Mouse (Mus musculus): ENCODE measurements around the gene Fam71e2. TPM values are rescaled to one million over a fixed set of nuclear protein-coding genes. Genes with fewer than 3 reads are reported as not detected.

Gene Fam71e2
- total and polyA plus RNA-seq, 3 experiments, result 0.05 TPM; not detected in 2

DNA sequence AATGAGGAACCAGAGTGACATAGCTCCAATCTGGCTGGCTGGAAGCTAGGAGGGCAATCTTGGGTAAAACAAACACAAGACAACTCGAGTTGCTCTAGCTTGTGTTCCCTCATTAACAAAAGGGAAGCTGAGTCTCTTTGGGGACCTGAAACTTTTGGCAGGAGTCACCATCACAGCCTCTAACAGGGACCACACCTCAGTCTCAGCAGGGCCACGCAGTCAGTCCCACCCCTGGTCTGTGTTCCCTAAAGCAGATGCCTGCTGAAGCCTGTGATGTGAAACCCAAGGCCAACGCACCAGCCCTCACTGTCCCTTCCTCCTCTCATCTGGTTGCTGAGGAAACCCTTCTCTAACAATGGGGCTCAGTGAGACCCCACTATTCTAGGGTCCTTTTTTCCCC, 11.0 kb upstream of the Fam71e2 start:
- Histone ChIP-seq H3K36me3 (replicated peaks) (peaks cover 41% of the 10 kb centered on the region), H3K4me3 (ENCODE audit: low read depth, low read length) (no peak overlapping the region), H3K4me1 (ENCODE audit: insufficient read depth, low read depth, low read length) (peaks cover 88% of the 10 kb centered on the region), H3K27me3 (ENCODE audit: insufficient read depth, low read length) (peaks cover 14% of the 10 kb centered on the region), H3K9me3 (replicated peaks) (no peaks in the 10 kb centered on the region)
- no peak for ATAC-seq (ENCODE audit: extremely low read depth, insufficient number of reproducible peaks, low FRiP score, poor library complexity, severe bottlenecking)
- no peak for DNase-seq (ENCODE audit: low spot score)
- TF ChIP-seq TAL1 (conservative IDR thresholded peaks at IDR 0.05; ENCODE audit: low read depth, low read length) (no peak), POLR2AphosphoS5 (IDR thresholded peaks at IDR 0.05; ENCODE audit: insufficient replicate concordance, low read depth, low read length) (no peak), CTCF (IDR thresholded peaks at IDR 0.05; ENCODE audit: low read depth, low read length) (no peak), GATA1 (IDR thresholded peaks at IDR 0.05; ENCODE audit: borderline replicate concordance, low read length) (no peak), GATA2 (IDR thresholded peaks at IDR 0.05; ENCODE audit: borderline replicate concordance, low read depth, low read length) (no peak)

DNA sequence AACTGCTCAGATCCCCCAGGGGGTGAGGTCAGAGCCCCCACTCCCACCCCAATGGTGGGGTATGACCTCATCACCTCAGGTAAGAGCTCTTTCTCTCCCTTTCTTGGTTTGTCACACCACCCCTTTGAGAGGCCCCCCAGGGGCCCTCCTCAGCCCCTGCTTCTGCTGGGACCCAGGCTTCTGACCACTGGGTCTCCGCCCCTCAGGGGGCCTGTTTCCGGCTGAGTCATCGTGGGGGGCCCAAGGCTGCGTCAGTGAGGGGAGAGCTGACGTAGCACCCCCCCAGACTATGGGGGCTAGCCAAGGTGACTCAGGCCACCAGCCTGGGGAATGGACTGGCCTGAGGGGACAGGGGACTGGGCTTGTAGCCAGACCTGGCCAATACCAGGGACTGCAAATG, 8.8 kb upstream of the Fam71e2 start:
- no peaks in the 10 kb centered on the region for H3K9me3 ChIP-seq (replicated peaks)
- TF ChIP-seq POLR2AphosphoS5 (IDR thresholded peaks at IDR 0.05; ENCODE audit: insufficient replicate concordance, low read depth, low read length), result no peak
- TF ChIP-seq GATA2 (IDR thresholded peaks at IDR 0.05; ENCODE audit: borderline replicate concordance, low read depth, low read length), result no peak
- no peak for TF ChIP-seq CTCF (IDR thresholded peaks at IDR 0.05; ENCODE audit: low read depth, low read length)
- TF ChIP-seq TAL1 (conservative IDR thresholded peaks at IDR 0.05; ENCODE audit: low read depth, low read length), result no peak
- TF ChIP-seq GATA1 (IDR thresholded peaks at IDR 0.05; ENCODE audit: borderline replicate concordance, low read length), result no peak
- DNase-seq (ENCODE audit: low spot score), result no peak
- peak overlapping the region; percentile 2; the same call in 1 of the 2 replicates for H3K4me3 ChIP-seq (ENCODE audit: low read depth, low read length)
- peaks cover 35% of the 10 kb centered on the region for H3K27me3 ChIP-seq (ENCODE audit: insufficient read depth, low read length)
- peaks cover 78% of the 10 kb centered on the region for H3K4me1 ChIP-seq (ENCODE audit: insufficient read depth, low read depth, low read length)
- peaks cover 20% of the 10 kb centered on the region for H3K36me3 ChIP-seq (replicated peaks)
- no peak for ATAC-seq (ENCODE audit: extremely low read depth, insufficient number of reproducible peaks, low FRiP score, poor library complexity, severe bottlenecking)

DNA sequence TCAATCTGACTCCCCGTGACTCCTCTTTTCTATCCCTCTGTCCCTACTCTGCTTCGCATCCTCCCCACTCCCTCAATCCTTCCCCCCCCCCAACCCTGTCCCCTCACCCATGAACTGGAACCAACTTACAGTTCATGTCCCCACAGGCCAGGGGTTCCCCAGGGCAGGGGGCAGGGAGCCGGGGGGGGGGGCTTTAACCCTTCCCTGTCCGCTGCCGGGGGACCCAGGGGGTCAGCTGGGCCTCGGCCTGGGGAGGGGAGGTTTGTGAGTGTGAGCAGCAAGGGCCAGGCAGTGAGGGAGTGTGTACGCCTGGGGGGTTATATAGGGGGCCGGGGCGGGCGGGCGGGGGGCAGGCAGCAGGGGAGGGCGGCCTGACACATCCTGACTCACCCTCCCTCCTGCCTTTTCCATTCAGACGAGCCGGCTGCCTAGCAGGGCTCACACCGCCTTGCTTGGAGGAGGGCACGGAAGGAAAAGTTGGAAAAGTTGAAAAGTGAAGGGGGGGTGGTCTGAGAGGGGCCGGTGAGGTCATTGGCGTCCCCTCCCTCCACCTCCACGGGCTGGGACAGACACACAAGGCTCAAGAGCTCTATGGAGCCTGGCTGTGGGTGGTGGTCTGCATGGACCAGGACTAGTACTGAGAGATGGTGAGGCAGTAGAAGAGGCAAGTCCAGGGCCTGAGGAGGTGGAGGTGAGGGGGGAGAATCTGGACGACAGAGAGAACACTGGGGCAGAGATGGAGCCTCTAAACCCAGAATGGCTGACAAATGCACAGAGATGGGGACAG, 6.9 kb upstream of the Fam71e2 start:
- no peak overlapping the region for H3K4me3 ChIP-seq (ENCODE audit: low read depth, low read length)
- no peak for DNase-seq (ENCODE audit: low spot score)
- peaks cover 47% of the 10 kb centered on the region for H3K27me3 ChIP-seq (ENCODE audit: insufficient read depth, low read length)
- ATAC-seq (ENCODE audit: extremely low read depth, insufficient number of reproducible peaks, low FRiP score, poor library complexity, severe bottlenecking), result no peak
- TF ChIP-seq GATA1 (IDR thresholded peaks at IDR 0.05; ENCODE audit: borderline replicate concordance, low read length) (no peak), CTCF (IDR thresholded peaks at IDR 0.05; ENCODE audit: low read depth, low read length) (no peak), TAL1 (conservative IDR thresholded peaks at IDR 0.05; ENCODE audit: low read depth, low read length) (no peak), POLR2AphosphoS5 (IDR thresholded peaks at IDR 0.05; ENCODE audit: insufficient replicate concordance, low read depth, low read length) (no peak), GATA2 (IDR thresholded peaks at IDR 0.05; ENCODE audit: borderline replicate concordance, low read depth, low read length) (no peak)
- peaks cover 59% of the 10 kb centered on the region for H3K4me1 ChIP-seq (ENCODE audit: insufficient read depth, low read depth, low read length)
- H3K9me3 ChIP-seq (replicated peaks), result no peaks in the 10 kb centered on the region
- H3K36me3 ChIP-seq (replicated peaks), result peaks cover 2% of the 10 kb centered on the region

DNA sequence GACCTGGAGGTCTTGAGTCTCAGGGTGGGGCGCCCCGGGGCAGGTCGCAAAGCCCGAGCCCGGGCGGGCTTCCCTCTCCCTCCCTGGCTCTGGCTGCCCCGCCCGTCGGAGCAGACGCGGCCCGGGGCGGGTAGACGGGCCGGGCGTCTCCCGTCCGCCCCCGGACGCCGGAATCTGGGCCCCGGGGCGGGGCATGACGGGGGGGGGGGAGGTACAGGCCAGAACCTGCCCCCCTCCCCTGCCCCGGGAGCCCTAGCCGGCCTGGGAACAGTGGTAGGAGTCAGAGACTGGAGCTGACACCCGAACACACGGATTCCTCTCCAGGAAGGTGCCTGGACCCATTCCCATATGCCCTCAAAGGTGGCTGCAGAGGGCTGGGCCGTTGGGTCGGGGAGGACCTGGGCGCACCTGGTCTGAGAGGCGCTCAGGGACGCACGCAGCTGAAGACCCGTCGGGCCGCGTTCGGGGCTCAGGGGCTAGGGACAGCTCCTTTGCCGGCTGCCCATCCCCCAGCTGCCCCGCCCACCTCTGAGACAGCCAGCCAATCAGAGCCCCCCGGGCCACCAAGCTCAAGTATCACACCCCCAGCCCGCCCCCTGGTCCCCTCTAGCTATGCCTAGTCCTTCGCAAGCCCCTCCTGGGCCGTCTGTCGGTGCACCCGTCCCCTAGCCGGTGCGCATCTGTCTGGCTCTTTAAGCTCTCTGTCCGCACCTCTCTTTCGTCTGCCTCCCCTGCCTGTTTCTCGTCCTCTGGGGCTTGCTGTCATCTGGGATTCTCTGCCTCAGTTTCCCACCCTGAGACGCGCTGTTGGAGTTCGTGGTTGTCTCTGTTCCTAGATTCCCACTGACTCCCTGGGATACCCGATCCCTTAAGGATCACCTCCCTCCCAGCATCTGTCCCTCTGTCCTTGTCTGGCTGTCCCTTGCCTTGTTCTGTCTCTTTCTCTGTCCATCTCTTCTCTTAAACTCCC, 6.0 kb upstream of the Fam71e2 start:
- no peaks in the 10 kb centered on the region for H3K9me3 ChIP-seq (replicated peaks)
- H3K4me1 ChIP-seq (ENCODE audit: insufficient read depth, low read depth, low read length), result peaks cover 50% of the 10 kb centered on the region
- H3K36me3 ChIP-seq (replicated peaks), result no peaks in the 10 kb centered on the region
- no peak for ATAC-seq (ENCODE audit: extremely low read depth, insufficient number of reproducible peaks, low FRiP score, poor library complexity, severe bottlenecking)
- peaks cover 47% of the 10 kb centered on the region for H3K27me3 ChIP-seq (ENCODE audit: insufficient read depth, low read length)
- no peak for DNase-seq (ENCODE audit: low spot score)
- TF ChIP-seq POLR2AphosphoS5 (IDR thresholded peaks at IDR 0.05; ENCODE audit: insufficient replicate concordance, low read depth, low read length) (no peak), TAL1 (conservative IDR thresholded peaks at IDR 0.05; ENCODE audit: low read depth, low read length) (no peak), GATA2 (IDR thresholded peaks at IDR 0.05; ENCODE audit: borderline replicate concordance, low read depth, low read length) (no peak), GATA1 (IDR thresholded peaks at IDR 0.05; ENCODE audit: borderline replicate concordance, low read length) (no peak), CTCF (IDR thresholded peaks at IDR 0.05; ENCODE audit: low read depth, low read length) (no peak)
- H3K4me3 ChIP-seq (ENCODE audit: low read depth, low read length), result peak overlapping the region; percentile 63; the same call in 1 of the 2 replicates

DNA sequence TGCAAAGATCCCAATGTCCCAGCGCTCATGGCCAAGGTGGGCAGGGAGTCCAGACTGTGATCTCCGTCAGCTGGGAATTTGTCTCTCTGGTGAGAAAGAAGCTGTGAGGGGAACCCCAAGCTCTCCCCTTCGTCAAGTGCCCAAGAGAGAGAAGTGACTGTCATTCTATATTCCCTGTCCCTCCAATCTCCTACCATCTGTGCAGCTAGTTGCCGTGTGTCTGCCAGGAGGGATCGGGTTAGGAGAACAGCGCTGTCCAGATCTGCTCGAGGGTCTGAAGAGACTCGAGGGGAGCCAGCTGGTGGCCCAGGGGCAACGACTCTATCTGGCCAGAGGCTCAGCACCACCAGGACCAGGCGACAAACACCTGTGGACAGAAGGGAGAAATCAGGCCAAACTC, 5.0 kb upstream of the Fam71e2 start:
- Histone ChIP-seq H3K4me3 (ENCODE audit: low read depth, low read length) (no peak overlapping the region), H3K27me3 (ENCODE audit: insufficient read depth, low read length) (peaks cover 47% of the 10 kb centered on the region), H3K36me3 (replicated peaks) (no peaks in the 10 kb centered on the region), H3K4me1 (ENCODE audit: insufficient read depth, low read depth, low read length) (peaks cover 43% of the 10 kb centered on the region), H3K9me3 (replicated peaks) (no peaks in the 10 kb centered on the region)
- DNase-seq (ENCODE audit: low spot score) (no peak), ATAC-seq (ENCODE audit: extremely low read depth, insufficient number of reproducible peaks, low FRiP score, poor library complexity, severe bottlenecking) (no peak)
- TF ChIP-seq TAL1 (conservative IDR thresholded peaks at IDR 0.05; ENCODE audit: low read depth, low read length) (no peak), GATA1 (IDR thresholded peaks at IDR 0.05; ENCODE audit: borderline replicate concordance, low read length) (no peak), POLR2AphosphoS5 (IDR thresholded peaks at IDR 0.05; ENCODE audit: insufficient replicate concordance, low read depth, low read length) (no peak), GATA2 (IDR thresholded peaks at IDR 0.05; ENCODE audit: borderline replicate concordance, low read depth, low read length) (no peak), CTCF (IDR thresholded peaks at IDR 0.05; ENCODE audit: low read depth, low read length) (no peak)
